Mouse (Mus musculus): ENCODE measurements around the gene Toporsl. TPM values are rescaled to one million over a fixed set of nuclear protein-coding genes. Genes with fewer than 3 reads are reported as not detected.

Gene Toporsl
- polyA plus RNA-seq (2015; fragmentation: Nextera tagmentation; extraction: Ambion mirVana): not detected in 2 replicates

DNA sequence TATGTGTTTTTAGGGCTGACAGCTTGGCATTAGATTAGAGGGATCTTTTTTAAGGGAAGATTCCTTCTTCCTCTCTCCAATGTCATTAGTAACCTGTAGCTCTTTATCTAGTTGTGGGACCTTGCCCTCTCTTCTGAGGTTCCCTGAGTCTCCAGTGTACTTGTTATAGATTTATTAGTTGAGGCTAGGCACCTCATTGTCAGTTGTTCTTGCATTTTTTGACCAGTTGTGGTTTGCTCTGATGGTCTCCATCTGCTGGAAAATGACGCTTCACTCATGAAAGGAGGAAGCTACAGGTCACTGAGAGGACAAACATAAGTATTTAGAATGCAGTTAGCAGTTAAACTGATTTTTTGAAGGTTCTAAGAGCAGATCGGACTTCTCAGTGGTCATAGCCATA, at the start of gene Toporsl:
Toporsl (plus strand) TSS at position 348 of the 400 bp plus-strand sequence.
- Histone ChIP-seq H3K27ac (replicated peaks) (no peak within 1 kb of the TSS), H3K9me3 (ENCODE audit: control insufficient read depth, low read length) (no peaks in the 10 kb centered on the region), H3K4me1 (replicated peaks; ENCODE audit: control insufficient read depth, insufficient read depth) (no peaks in the 10 kb centered on the region), H3K9ac (ENCODE audit: low read length) (no peak within 1 kb of the TSS), H3K27me3 (ENCODE audit: control insufficient read depth, insufficient read depth, low read length) (no peaks in the 10 kb centered on the region), H3K4me3 (ENCODE audit: low read depth, low read length) (no peak within 1 kb of the TSS), H3K36me3 (ENCODE audit: control insufficient read depth, insufficient read depth, low read length) (no peaks in the 10 kb centered on the region), H3K4me2 (replicated peaks; ENCODE audit: low read depth) (no peak within 1 kb of the TSS)
- DNase-seq (ENCODE audit: low spot score) (no peak), ATAC-seq (ENCODE audit: low FRiP score, low TSS enrichment) (no peak)
- TF ChIP-seq CTCF (IDR thresholded peaks at IDR 0.05; ENCODE audit: low read depth) (no peak), EP300 (optimal IDR thresholded peaks at IDR 0.05) (no peak)
- 59% methylated on average over 2 of the region's 2 CpGs for WGBS

- 77% methylated on average over 1 of the region's 1 CpGs for WGBS
- Histone ChIP-seq H3K4me3 (ENCODE audit: low read depth, low read length) (no peak overlapping the region), H3K4me1 (replicated peaks; ENCODE audit: control insufficient read depth, insufficient read depth) (no peaks in the 10 kb centered on the region), H3K9me3 (ENCODE audit: control insufficient read depth, low read length) (no peaks in the 10 kb centered on the region), H3K36me3 (ENCODE audit: control insufficient read depth, insufficient read depth, low read length) (no peaks in the 10 kb centered on the region), H3K9ac (ENCODE audit: low read length) (no peak overlapping the region), H3K27me3 (ENCODE audit: control insufficient read depth, insufficient read depth, low read length) (no peaks in the 10 kb centered on the region), H3K4me2 (replicated peaks; ENCODE audit: low read depth) (no peak overlapping the region), H3K27ac (replicated peaks) (no peak overlapping the region)
- ATAC-seq (ENCODE audit: low FRiP score, low TSS enrichment): no peak
- TF ChIP-seq CTCF (IDR thresholded peaks at IDR 0.05; ENCODE audit: low read depth) (no peak), EP300 (optimal IDR thresholded peaks at IDR 0.05) (no peak)
- DNase-seq (ENCODE audit: low spot score): no peak
Measured at GRCm38 (mm10) chr4:52557672-52558071, 38.4 kb upstream of the Toporsl start.

GRCm38 (mm10) chr4:52558080-52558479, 38.0 kb upstream of the Toporsl start:
- no peak overlapping the region for H3K27ac ChIP-seq (replicated peaks)
- H3K9ac ChIP-seq (ENCODE audit: low read length): no peak overlapping the region
- no peaks in the 10 kb centered on the region for H3K9me3 ChIP-seq (ENCODE audit: control insufficient read depth, low read length)
- H3K4me3 ChIP-seq (ENCODE audit: low read depth, low read length): no peak overlapping the region
- no peaks in the 10 kb centered on the region for H3K36me3 ChIP-seq (ENCODE audit: control insufficient read depth, insufficient read depth, low read length)
- TF ChIP-seq EP300 (optimal IDR thresholded peaks at IDR 0.05) (no peak), CTCF (IDR thresholded peaks at IDR 0.05; ENCODE audit: low read depth) (no peak)
- no peak overlapping the region for H3K4me2 ChIP-seq (replicated peaks; ENCODE audit: low read depth)
- H3K4me1 ChIP-seq (replicated peaks; ENCODE audit: control insufficient read depth, insufficient read depth): no peaks in the 10 kb centered on the region
- no peak for DNase-seq (ENCODE audit: low spot score)
- no peak for ATAC-seq (ENCODE audit: low FRiP score, low TSS enrichment)
- 60% methylated on average over 1 of the region's 1 CpGs for WGBS
- H3K27me3 ChIP-seq (ENCODE audit: control insufficient read depth, insufficient read depth, low read length): no peaks in the 10 kb centered on the region

- no peak for TF ChIP-seq EP300 (optimal IDR thresholded peaks at IDR 0.05)
- TF ChIP-seq CTCF (IDR thresholded peaks at IDR 0.05; ENCODE audit: low read depth): no peak
- no peak for ATAC-seq (ENCODE audit: low FRiP score, low TSS enrichment)
- WGBS: 89% methylated on average over 1 of the region's 1 CpGs
Measured at GRCm38 (mm10) chr4:52563859-52564258, 32.2 kb upstream of the Toporsl start.

DNA sequence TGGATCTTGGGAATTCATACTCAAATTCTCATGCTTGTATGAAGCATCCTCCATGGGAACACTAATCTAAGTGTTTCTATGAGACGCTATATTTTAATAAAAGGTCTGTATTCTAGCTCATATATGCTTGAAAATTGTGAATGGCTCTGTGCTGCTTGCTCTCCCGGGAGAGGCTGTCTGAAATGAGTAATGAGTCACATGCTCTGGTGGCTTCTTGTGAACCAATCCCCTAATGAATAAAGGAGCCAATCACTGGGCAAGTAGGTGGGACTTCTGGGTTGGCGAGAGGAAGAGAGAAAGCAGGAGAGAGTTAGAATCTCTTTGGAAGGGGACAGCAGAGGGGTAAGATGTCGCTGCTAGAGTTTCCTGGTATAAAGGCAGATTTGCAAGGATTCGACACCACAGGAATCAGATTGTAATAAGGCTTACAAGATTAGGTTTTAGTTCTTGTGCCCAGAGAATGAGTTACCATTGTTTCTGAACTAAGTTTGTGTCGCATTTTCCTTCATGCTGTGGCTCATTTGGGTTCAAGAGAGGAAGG, 9.8 kb upstream of the Toporsl start:
- no peaks in the 10 kb centered on the region for H3K9me3 ChIP-seq (ENCODE audit: control insufficient read depth, low read length)
- H3K4me2 ChIP-seq (replicated peaks; ENCODE audit: low read depth): no peak overlapping the region
- H3K27me3 ChIP-seq (ENCODE audit: control insufficient read depth, insufficient read depth, low read length): no peaks in the 10 kb centered on the region
- DNase-seq (ENCODE audit: low spot score) (no peak), ATAC-seq (ENCODE audit: low FRiP score, low TSS enrichment) (no peak)
- no peak overlapping the region for H3K4me3 ChIP-seq (ENCODE audit: low read depth, low read length)
- TF ChIP-seq EP300 (optimal IDR thresholded peaks at IDR 0.05): no peak
- TF ChIP-seq CTCF (IDR thresholded peaks at IDR 0.05; ENCODE audit: low read depth): no peak
- no peak overlapping the region for H3K27ac ChIP-seq (replicated peaks)
- WGBS: 64% methylated on average over 6 of the region's 6 CpGs
- H3K9ac ChIP-seq (ENCODE audit: low read length): no peak overlapping the region
- no peaks in the 10 kb centered on the region for H3K36me3 ChIP-seq (ENCODE audit: control insufficient read depth, insufficient read depth, low read length)
- H3K4me1 ChIP-seq (replicated peaks; ENCODE audit: control insufficient read depth, insufficient read depth): no peaks in the 10 kb centered on the region

More at GRCm38 (mm10) chr4:52563859-52564258, 32.2 kb upstream of the Toporsl start:
- no peak overlapping the region for H3K4me3 ChIP-seq (ENCODE audit: low read depth, low read length)
- H3K4me2 ChIP-seq (replicated peaks; ENCODE audit: low read depth): no peak overlapping the region
- no peaks in the 10 kb centered on the region for H3K4me1 ChIP-seq (replicated peaks; ENCODE audit: control insufficient read depth, insufficient read depth)
- no peaks in the 10 kb centered on the region for H3K9me3 ChIP-seq (ENCODE audit: control insufficient read depth, low read length)
- DNase-seq (ENCODE audit: low spot score): no peak
- H3K9ac ChIP-seq (ENCODE audit: low read length): no peak overlapping the region
- no peaks in the 10 kb centered on the region for H3K27me3 ChIP-seq (ENCODE audit: control insufficient read depth, insufficient read depth, low read length)
- H3K27ac ChIP-seq (replicated peaks): no peak overlapping the region
- no peaks in the 10 kb centered on the region for H3K36me3 ChIP-seq (ENCODE audit: control insufficient read depth, insufficient read depth, low read length)

DNA sequence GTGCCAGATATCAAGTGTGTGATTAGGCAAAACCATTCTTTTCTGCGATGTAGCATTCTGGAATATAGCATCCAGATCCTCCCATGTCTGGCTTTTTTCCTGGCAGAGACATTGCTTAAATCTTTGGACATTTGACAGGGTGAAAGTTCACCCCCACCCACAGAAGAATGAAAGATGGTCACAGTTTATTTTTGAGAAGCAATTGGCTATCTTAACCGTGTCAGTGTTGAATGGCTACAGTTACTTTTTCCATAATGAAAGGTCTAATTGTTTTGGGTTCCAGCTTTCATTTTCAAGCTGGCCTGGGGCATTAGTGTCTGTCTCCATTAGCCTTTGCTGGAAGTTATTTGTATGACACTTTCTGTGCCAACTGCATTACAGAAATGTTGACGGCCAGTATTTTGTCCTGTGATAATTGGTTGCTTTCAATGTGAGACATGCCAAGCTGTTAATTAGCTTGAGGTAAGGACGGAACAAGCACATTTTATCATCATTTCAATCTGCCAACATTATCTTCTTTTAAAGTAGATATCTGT, 2.2 kb upstream of the Toporsl start:
- Histone ChIP-seq H3K9me3 (ENCODE audit: control insufficient read depth, low read length) (no peaks in the 10 kb centered on the region), H3K4me2 (replicated peaks; ENCODE audit: low read depth) (no peak overlapping the region), H3K27ac (replicated peaks) (no peak overlapping the region), H3K4me1 (replicated peaks; ENCODE audit: control insufficient read depth, insufficient read depth) (no peaks in the 10 kb centered on the region), H3K9ac (ENCODE audit: low read length) (no peak overlapping the region), H3K27me3 (ENCODE audit: control insufficient read depth, insufficient read depth, low read length) (no peaks in the 10 kb centered on the region), H3K4me3 (ENCODE audit: low read depth, low read length) (no peak overlapping the region), H3K36me3 (ENCODE audit: control insufficient read depth, insufficient read depth, low read length) (no peaks in the 10 kb centered on the region)
- ATAC-seq (ENCODE audit: low FRiP score, low TSS enrichment) (no peak), DNase-seq (ENCODE audit: low spot score) (no peak)
- WGBS: 52% methylated on average over 4 of the region's 4 CpGs
- TF ChIP-seq CTCF (IDR thresholded peaks at IDR 0.05; ENCODE audit: low read depth): no peak
- TF ChIP-seq EP300 (optimal IDR thresholded peaks at IDR 0.05): no peak
